1 mouse cellular context compared by ENCODE assay signal in the genomic region with DNA sequence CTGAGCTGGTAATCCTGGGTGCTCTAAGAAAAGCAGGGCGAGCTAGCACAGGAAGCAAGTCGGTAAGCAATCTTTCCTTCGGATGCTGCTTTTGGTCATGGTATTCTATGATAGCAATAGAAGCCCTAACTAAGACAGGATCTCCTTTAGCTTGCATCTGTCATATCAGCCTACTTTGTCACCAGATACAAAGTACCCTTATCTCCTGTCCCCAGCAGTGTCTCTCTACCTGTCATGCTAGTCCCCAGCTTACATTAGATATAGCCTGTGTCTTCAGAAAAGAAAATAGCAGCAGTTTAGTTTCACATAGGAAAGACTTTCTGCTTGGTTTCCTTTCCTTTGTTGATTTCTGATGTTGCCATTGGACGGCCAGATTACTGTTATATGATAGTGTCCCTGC.
TF ChIP-seq lines count a peak whose summit lies in the region.

No protein-coding gene starts in this region.

TF ChIP-seq in MEL, 35 proteins besides CTCF, POLR2A, EP300 and RAD21 (continued from another document):
- TF ChIP-seq JUND (IDR thresholded peaks at IDR 0.05; ENCODE audit: low read depth, low read length): no peak
TF ChIP-seq in MEL: peak in this region for 6.
